Mouse (Mus musculus) lung, postnatal 0 days (tissue): ENCODE measurements around the gene Atxn7.

Experiments used
- CTCF ChIP-seq: IDR thresholded peaks from 2 replicates; pipeline ENCODE4 v1.5.1; 2016; ENCODE audit warnings: antibody characterized with exemption, mild to moderate bottlenecking
- EP300 ChIP-seq: IDR thresholded peaks from 2 replicates; pipeline ENCODE4 v1.6.1; 2016; ENCODE audit warnings: antibody characterized with exemption, mild to moderate bottlenecking, control low read depth

DNA sequence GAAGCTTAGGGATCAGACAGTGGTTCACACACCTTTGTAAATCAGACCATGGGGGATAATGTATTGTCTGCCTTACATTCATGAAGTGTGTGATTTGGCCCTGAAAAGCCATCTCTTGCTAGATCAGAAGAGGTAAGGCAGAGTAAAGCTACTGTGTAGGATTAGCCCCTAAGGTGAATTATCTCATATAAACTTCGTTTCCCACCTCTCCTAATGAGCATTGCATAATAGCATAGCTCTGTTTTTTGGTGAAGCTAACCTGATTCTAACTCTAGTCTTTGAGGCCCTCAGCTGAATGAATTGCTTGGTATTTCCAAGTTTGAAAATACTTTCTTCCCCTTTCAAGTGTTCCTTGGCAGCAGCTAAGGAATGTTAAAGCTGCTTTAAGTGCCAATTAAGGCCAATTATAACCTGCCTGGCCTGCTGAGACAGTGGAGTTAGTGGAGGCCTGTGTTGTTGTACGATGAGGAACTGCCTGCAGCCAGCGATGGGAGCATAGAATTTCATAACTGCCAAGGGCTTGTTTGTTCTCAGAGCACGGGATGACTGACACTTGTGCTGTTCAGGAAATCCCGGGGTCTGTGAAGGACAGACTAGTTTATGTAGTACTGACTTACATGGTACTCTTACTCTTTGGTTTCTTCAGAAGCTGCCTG is 103.4 kb downstream of the Atxn7 start:
- no peak for TF ChIP-seq CTCF
- peak; percentile 94 for TF ChIP-seq EP300
